Mouse (Mus musculus): ENCODE measurements at regions not wholly inside any gene's neighbourhood (a gene's known extent, or its start where the extent isn't known, plus 50 kb on each side); places are given as distances from the start of the nearest gene placed in this dataset.

- DNase-seq (ENCODE audit: low spot score), result no peak
Observed at GRCm38 (mm10) chr13:44399370-44399685, 329.9 kb upstream of the Jarid2 start.

GRCm38 (mm10) chr13:44399831-44400321 lies 329.4 kb upstream of the Jarid2 start:
- peak; percentile 30 for DNase-seq (ENCODE audit: low spot score)

- DNase-seq (ENCODE audit: low spot score), result no peak
Observed at GRCm38 (mm10) chr13:44404010-44404575, 325.2 kb upstream of the Jarid2 start.

GRCm38 (mm10) chr13:44407307-44407706 lies 322.0 kb upstream of the Jarid2 start:
- no peak for DNase-seq (ENCODE audit: low spot score)

- DNase-seq (ENCODE audit: low spot score), result no peak
Observed at GRCm38 (mm10) chr13:44408619-44408959, 320.7 kb upstream of the Jarid2 start.

GRCm38 (mm10) chr13:44408960-44409719 lies 320.1 kb upstream of the Jarid2 start:
- peak; percentile 26 for DNase-seq (ENCODE audit: low spot score)

GRCm38 (mm10) chr13:44409720-44410047 lies 319.6 kb upstream of the Jarid2 start:
- no peak for DNase-seq (ENCODE audit: low spot score)

GRCm38 (mm10) chr13:44411781-44412496 lies 317.3 kb upstream of the Jarid2 start:
- DNase-seq (ENCODE audit: low spot score), result no peak

- DNase-seq (ENCODE audit: low spot score), result no peak
Observed at GRCm38 (mm10) chr13:44413305-44413704, 316.0 kb upstream of the Jarid2 start.

- no peak for DNase-seq (ENCODE audit: low spot score)
Observed at GRCm38 (mm10) chr13:44415971-44416370, 313.3 kb upstream of the Jarid2 start.

- DNase-seq (ENCODE audit: low spot score), result no peak
Observed at GRCm38 (mm10) chr13:44416986-44417385, 312.3 kb upstream of the Jarid2 start.

GRCm38 (mm10) chr13:44419056-44419455 lies 310.2 kb upstream of the Jarid2 start:
- DNase-seq (ENCODE audit: low spot score), result no peak

- no peak for DNase-seq (ENCODE audit: low spot score)
Observed at GRCm38 (mm10) chr13:44419472-44420226, 309.6 kb upstream of the Jarid2 start.

- no peak for DNase-seq (ENCODE audit: low spot score)
Observed at GRCm38 (mm10) chr13:44420227-44420592, 309.1 kb upstream of the Jarid2 start.

GRCm38 (mm10) chr13:44420941-44421340 lies 308.3 kb upstream of the Jarid2 start:
- DNase-seq (ENCODE audit: low spot score), result no peak

- peak; percentile 31 for DNase-seq (ENCODE audit: low spot score)
Observed at GRCm38 (mm10) chr13:44421426-44421825, 307.8 kb upstream of the Jarid2 start.

GRCm38 (mm10) chr13:44421922-44422321 lies 307.4 kb upstream of the Jarid2 start:
- DNase-seq (ENCODE audit: low spot score), result no peak

GRCm38 (mm10) chr13:44430492-44430891 lies 298.8 kb upstream of the Jarid2 start:
- no peak for DNase-seq (ENCODE audit: low spot score)

- no peak for DNase-seq (ENCODE audit: low spot score)
Observed at GRCm38 (mm10) chr13:44437709-44438108, 291.6 kb upstream of the Jarid2 start.

- no peak for DNase-seq (ENCODE audit: low spot score)
Observed at GRCm38 (mm10) chr13:44441061-44441460, 288.2 kb upstream of the Jarid2 start.

GRCm38 (mm10) chr13:44449216-44449830 lies 280.0 kb upstream of the Jarid2 start:
- DNase-seq (ENCODE audit: low spot score), result no peak

GRCm38 (mm10) chr13:44451224-44451623 lies 278.1 kb upstream of the Jarid2 start:
- no peak for DNase-seq (ENCODE audit: low spot score)
